ENCODE assay signal across 8 mouse cellular contexts in the genomic region with DNA sequence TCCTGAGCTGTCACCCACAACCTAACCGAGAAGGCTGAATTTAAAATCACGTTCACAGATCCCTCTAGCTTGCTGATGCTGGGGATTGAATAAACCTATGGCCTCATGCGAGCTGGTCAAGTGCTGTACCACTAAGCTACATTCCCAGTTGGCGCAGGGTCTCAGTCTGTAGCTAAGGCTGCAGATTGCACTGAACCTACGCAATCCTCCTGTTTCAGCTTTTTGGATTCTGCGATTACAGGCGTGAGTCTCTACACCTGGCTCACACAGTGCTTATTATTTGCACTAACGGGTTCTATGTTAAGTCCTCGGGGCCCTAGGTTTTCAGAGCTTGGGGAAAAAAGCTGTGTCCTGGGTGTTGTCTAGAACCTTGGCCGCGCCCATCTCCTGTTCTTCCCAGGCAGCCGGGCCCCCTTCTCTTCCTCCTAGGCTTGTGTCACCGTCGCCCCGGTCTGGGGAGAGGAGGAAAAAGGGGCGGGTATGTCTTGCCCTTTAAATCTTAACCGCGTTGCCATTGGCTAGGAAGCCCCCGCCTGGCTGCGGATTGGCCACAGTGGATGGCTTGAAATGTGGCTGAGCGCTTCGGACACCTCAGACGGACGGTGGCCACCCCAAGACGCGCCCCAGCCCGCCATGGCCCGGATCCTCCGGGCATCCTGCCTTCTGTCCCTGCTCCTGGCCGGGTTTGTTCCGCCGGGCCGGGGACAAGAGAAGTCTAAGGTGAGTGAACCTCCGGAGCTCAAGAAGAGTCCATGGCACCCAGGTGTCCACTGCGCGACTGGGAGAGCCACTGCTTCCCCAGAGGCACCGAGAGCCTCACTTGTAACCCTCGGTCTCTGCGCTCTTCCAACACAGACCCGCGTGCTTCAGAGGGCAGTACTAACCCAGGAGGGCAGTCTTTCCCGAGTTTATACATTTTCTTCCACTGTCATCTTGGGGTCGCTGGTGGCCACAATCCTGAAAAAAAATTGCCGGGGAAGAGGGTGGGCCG. TPM values are rescaled to one million over a fixed set of nuclear protein-coding genes. Genes with fewer than 3 reads are reported as not detected.
DNase-seq lines count a peak whose midpoint lies in the region; ATAC-seq and TF ChIP-seq lines count a peak whose summit lies in the region.

A gene (plus strand): TSS at position 121 of the 991 bp plus-strand sequence.

- peak; percentile 81 for DNase-seq in brain, adult 2 months (ENCODE audit: low read depth, low spot score)
- DNase-seq in forebrain, embryonic 10.5 days (ENCODE audit: extremely low spot score, low spot score) = peak; percentile 79
- DNase-seq in kidney, postnatal 0 days (ENCODE audit: low spot score) = peak; percentile 90
- DNase-seq in yolk sac, embryonic 10.5 days (ENCODE audit: low spot score) = peak; percentile 92

- no peak for TF ChIP-seq CTCF in E14TG2a.4 (conservative IDR thresholded peaks at IDR 0.05; ENCODE audit: low read length)
- TF ChIP-seq CTCF in kidney, postnatal 0 days (IDR thresholded peaks at IDR 0.05; ENCODE audit: low read depth) = no peak

- peak within 1 kb of the TSS; percentile 82 for H3K4me3 ChIP-seq in E14TG2a.4 (replicated peaks; ENCODE audit: low read length)
- peak within 1 kb of the TSS; percentile 64 for H3K4me3 ChIP-seq in forebrain, embryonic 10.5 days
- peak within 1 kb of the TSS; percentile 75 for H3K4me3 ChIP-seq in heart, embryonic 13.5 days
- H3K4me3 ChIP-seq in kidney, postnatal 0 days (replicated peaks; ENCODE audit: low read depth, low read length) = peak within 1 kb of the TSS; percentile 48
- peak within 1 kb of the TSS; percentile 49 for H3K4me3 ChIP-seq in liver, embryonic 15.5 days (replicated peaks)
- H3K4me3 ChIP-seq in neural tube, embryonic 13.5 days = peak within 1 kb of the TSS; percentile 52

- peaks cover 11% of the 10 kb centered on the region for H3K27me3 ChIP-seq in E14TG2a.4 (ENCODE audit: insufficient read depth, low read length)
- H3K27me3 ChIP-seq in forebrain, embryonic 10.5 days (ENCODE audit: poor library complexity, severe bottlenecking) = peaks cover 17% of the 10 kb centered on the region
- H3K27me3 ChIP-seq in heart, embryonic 13.5 days (replicated peaks) = no peaks in the 10 kb centered on the region
- H3K27me3 ChIP-seq in kidney, postnatal 0 days (ENCODE audit: insufficient read depth, low read length) = no peaks in the 10 kb centered on the region
- peaks cover 16% of the 10 kb centered on the region for H3K27me3 ChIP-seq in liver, embryonic 15.5 days
- no peaks in the 10 kb centered on the region for H3K27me3 ChIP-seq in neural tube, embryonic 13.5 days

- H3K36me3 ChIP-seq in E14TG2a.4 (ENCODE audit: insufficient read depth, low read length) = peaks cover 11% of the 10 kb centered on the region
- H3K36me3 ChIP-seq in forebrain, embryonic 10.5 days (replicated peaks) = no peaks in the 10 kb centered on the region
- peaks cover 8% of the 10 kb centered on the region for H3K36me3 ChIP-seq in heart, embryonic 13.5 days
- H3K36me3 ChIP-seq in kidney, postnatal 0 days (ENCODE audit: insufficient read depth, low read length) = no peaks in the 10 kb centered on the region
- H3K36me3 ChIP-seq in liver, embryonic 15.5 days (replicated peaks) = no peaks in the 10 kb centered on the region
- no peaks in the 10 kb centered on the region for H3K36me3 ChIP-seq in neural tube, embryonic 13.5 days

- peak within 1 kb of the TSS; percentile 75 for H3K27ac ChIP-seq in forebrain, embryonic 10.5 days
- peak within 1 kb of the TSS; percentile 80 for H3K27ac ChIP-seq in heart, embryonic 13.5 days (replicated peaks)
- peak within 1 kb of the TSS; percentile 42; the same call in 1 of the 2 replicates for H3K27ac ChIP-seq in kidney, postnatal 0 days
- no peak within 1 kb of the TSS for H3K27ac ChIP-seq in liver, embryonic 15.5 days (replicated peaks)
- no peak within 1 kb of the TSS for H3K27ac ChIP-seq in neural tube, embryonic 13.5 days (replicated peaks)

- peaks cover 18% of the 10 kb centered on the region for H3K4me1 ChIP-seq in E14TG2a.4 (replicated peaks; ENCODE audit: low read depth, low read length)
- H3K4me1 ChIP-seq in forebrain, embryonic 10.5 days = peaks cover 29% of the 10 kb centered on the region
- H3K4me1 ChIP-seq in heart, embryonic 13.5 days = peaks cover 51% of the 10 kb centered on the region
- 0 out of 2 replicates have a peak, but pooled peaks cover 4% of the 10 kb centered on the region for H3K4me1 ChIP-seq in kidney, postnatal 0 days (replicated peaks; ENCODE audit: insufficient read depth, low read length)
- peaks cover 33% of the 10 kb centered on the region for H3K4me1 ChIP-seq in liver, embryonic 15.5 days (replicated peaks)
- peaks cover 20% of the 10 kb centered on the region for H3K4me1 ChIP-seq in neural tube, embryonic 13.5 days (replicated peaks)

- peak within 1 kb of the TSS; percentile 88 for H3K4me2 ChIP-seq in heart, embryonic 13.5 days
- peak within 1 kb of the TSS; percentile 90 for H3K4me2 ChIP-seq in kidney, postnatal 0 days (ENCODE audit: low read length)
- H3K4me2 ChIP-seq in liver, embryonic 15.5 days = peak within 1 kb of the TSS; percentile 63
- peak within 1 kb of the TSS; percentile 84 for H3K4me2 ChIP-seq in neural tube, embryonic 13.5 days

- ATAC-seq in heart, embryonic 13.5 days (ENCODE audit: extremely low read depth, insufficient number of reproducible peaks, low FRiP score, low TSS enrichment) = peak; percentile 76; the same call in 1 of the 2 replicates
- peak; percentile 76 for ATAC-seq in kidney, postnatal 0 days (replicated peaks; ENCODE audit: low FRiP score, low read depth)
- peak; percentile 63 for ATAC-seq in liver, embryonic 15.5 days (ENCODE audit: insufficient read depth)
- ATAC-seq in neural tube, embryonic 13.5 days (ENCODE audit: low read depth) = peak; percentile 91

- WGBS in forebrain, embryonic 10.5 days = 17% methylated on average over 44 of the region's 45 CpGs
- WGBS in heart, embryonic 13.5 days = 13% methylated on average over 43 of the region's 45 CpGs
- WGBS in kidney, postnatal 0 days = 15% methylated on average over 42 of the region's 45 CpGs
- WGBS in liver, embryonic 15.5 days (ENCODE audit: insufficient replicate concordance) = 15% methylated on average over 45 of the region's 45 CpGs
- 17% methylated on average over 42 of the region's 45 CpGs for WGBS in neural tube, embryonic 13.5 days

- no peaks in the 10 kb centered on the region for H3K9me3 ChIP-seq in E14TG2a.4 (ENCODE audit: low read length)
- no peaks in the 10 kb centered on the region for H3K9me3 ChIP-seq in forebrain, embryonic 10.5 days
- no peaks in the 10 kb centered on the region for H3K9me3 ChIP-seq in heart, embryonic 13.5 days
- no peaks in the 10 kb centered on the region for H3K9me3 ChIP-seq in kidney, postnatal 0 days (replicated peaks; ENCODE audit: low read length)
- no peaks in the 10 kb centered on the region for H3K9me3 ChIP-seq in liver, embryonic 15.5 days (replicated peaks)
- H3K9me3 ChIP-seq in neural tube, embryonic 13.5 days = no peaks in the 10 kb centered on the region

- H3K9ac ChIP-seq in heart, embryonic 13.5 days = peak within 1 kb of the TSS; percentile 85
- H3K9ac ChIP-seq in kidney, postnatal 0 days (ENCODE audit: low read depth, low read length) = peak within 1 kb of the TSS; percentile 57
- H3K9ac ChIP-seq in liver, embryonic 15.5 days = peak within 1 kb of the TSS; percentile 19; the same call in 1 of the 2 replicates
- peak within 1 kb of the TSS; percentile 75 for H3K9ac ChIP-seq in neural tube, embryonic 13.5 days

RNA-seq across cellular contexts. Expression of the gene that starts here (rescaled TPM):
- polyA plus RNA-seq in forebrain, embryonic 10.5 days (2016; fragmentation: Nextera tagmentation; extraction: Ambion mirVana) = 59.5 and 61.2 TPM in 2 replicates
- 1,129 and 1,294 TPM in 2 replicates for polyA plus RNA-seq in heart, embryonic 13.5 days (2015; fragmentation: Nextera tagmentation; extraction: Ambion mirVana)
- polyA plus RNA-seq in kidney, postnatal 0 days (2015; fragmentation: Nextera tagmentation; extraction: Ambion mirVana) = 1,362 and 1,474 TPM in 2 replicates
- 43.1 and 43.3 TPM in 2 replicates for polyA plus RNA-seq in liver, embryonic 15.5 days (2015; fragmentation: Nextera tagmentation; extraction: Ambion mirVana)
- polyA plus RNA-seq in neural tube, embryonic 13.5 days (2015; fragmentation: Nextera tagmentation; extraction: Ambion mirVana) = 67.2 and 71.8 TPM in 2 replicates

Comparison
In these comparisons a context has a peak if more than half of its experiments do, and no peak if none do; other contexts are left out.
1. RNA of the gene that starts here (polyA plus RNA-seq): 1,362 to 1,474 TPM in kidney, postnatal 0 days and 1,129 to 1,294 TPM in heart, embryonic 13.5 days; 67.2 to 71.8 TPM in neural tube, embryonic 13.5 days, 59.5 to 61.2 TPM in forebrain, embryonic 10.5 days and 43.1 to 43.3 TPM in liver, embryonic 15.5 days; every median in the first group is over 10 times any median in the second.
2. H3K27ac ChIP-seq: peak in forebrain, embryonic 10.5 days (single experiment), heart, embryonic 13.5 days (single experiment) and kidney, postnatal 0 days (single experiment); none in liver, embryonic 15.5 days (single experiment) and neural tube, embryonic 13.5 days (single experiment).
3. H3K9ac ChIP-seq: peak in every context shown above with its lines; median percentile 85 in heart, embryonic 13.5 days; 75 in neural tube, embryonic 13.5 days; 57 in kidney, postnatal 0 days; 19 in liver, embryonic 15.5 days.
4. Peak in every context shown above with its lines, with median percentiles within 50 percentile points of each other: H3K4me3 ChIP-seq, DNase-seq, ATAC-seq and H3K4me2 ChIP-seq.